Mouse (Mus musculus): ENCODE measurements around the gene Relt. TPM values are rescaled to one million over a fixed set of nuclear protein-coding genes. Genes with fewer than 3 reads are reported as not detected.

Gene Relt
- polyA plus RNA-seq, 1 experiment = 4.6 TPM

- H3K4me1 ChIP-seq (ENCODE audit: control insufficient read depth, insufficient read depth, low read length) = peaks cover 14% of the 10 kb centered on the region
- no peak overlapping the region for H3K4me3 ChIP-seq (ENCODE audit: insufficient read depth, low read length)
- H3K27ac ChIP-seq (ENCODE audit: insufficient read depth, low read length) = no peak overlapping the region
- TF ChIP-seq CTCF (IDR thresholded peaks at IDR 0.05; ENCODE audit: borderline replicate concordance, insufficient read depth, low read length) (no peak), POLR2A (IDR thresholded peaks at IDR 0.05; ENCODE audit: low read depth, low read length) (no peak)
Measured at GRCm38 (mm10) chr7:100841608-100842007, 21.6 kb downstream of the Relt start.

- Histone ChIP-seq H3K4me3 (ENCODE audit: insufficient read depth, low read length) (no peak overlapping the region), H3K4me1 (ENCODE audit: control insufficient read depth, insufficient read depth, low read length) (peaks cover 14% of the 10 kb centered on the region), H3K27ac (ENCODE audit: insufficient read depth, low read length) (peak overlapping the region; percentile 5; the same call in 1 of the 2 replicates)
- TF ChIP-seq POLR2A (IDR thresholded peaks at IDR 0.05; ENCODE audit: low read depth, low read length) (no peak), CTCF (IDR thresholded peaks at IDR 0.05; ENCODE audit: borderline replicate concordance, insufficient read depth, low read length) (no peak)
Measured at GRCm38 (mm10) chr7:100840906-100841305, 22.3 kb downstream of the Relt start.

DNA sequence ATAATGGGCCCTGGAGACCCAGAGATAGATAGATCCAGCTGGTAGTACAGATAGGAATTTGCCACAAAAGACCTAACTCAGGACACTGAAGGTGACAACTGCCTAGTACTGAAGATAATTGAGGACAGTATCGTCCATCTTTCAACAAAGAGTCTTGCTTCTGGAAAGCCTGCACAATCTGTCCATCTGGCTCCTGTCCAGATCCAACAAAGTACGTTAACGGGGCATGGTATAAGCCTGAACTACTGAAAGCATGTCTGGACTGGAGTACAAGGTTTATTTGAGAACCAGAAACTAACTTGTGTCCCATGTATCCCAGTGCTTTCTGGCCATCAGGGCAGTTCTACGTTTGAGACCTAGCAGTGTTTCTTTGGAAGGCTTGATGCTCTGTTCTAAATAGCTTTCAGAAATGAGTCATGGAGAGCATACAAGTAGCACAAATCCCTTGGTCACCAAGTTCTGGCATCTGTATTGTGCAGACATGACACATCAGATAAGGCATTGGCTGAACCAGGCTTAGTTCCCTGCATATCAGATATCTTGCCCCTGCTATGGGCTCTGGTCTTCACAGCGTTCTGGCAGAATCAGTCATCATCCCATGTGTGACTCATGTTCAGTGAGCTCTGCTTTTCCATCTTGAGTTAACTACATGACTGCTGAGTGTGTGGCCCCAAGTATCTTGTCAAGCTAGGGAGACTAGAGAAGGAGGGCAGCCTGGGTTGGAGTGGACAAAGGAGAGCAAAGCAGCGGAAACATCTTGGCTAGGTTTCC lies 23.4 kb downstream of the Relt start:
- Histone ChIP-seq H3K4me1 (ENCODE audit: control insufficient read depth, insufficient read depth, low read length) (peaks cover 14% of the 10 kb centered on the region), H3K4me3 (ENCODE audit: insufficient read depth, low read length) (no peak overlapping the region), H3K27ac (ENCODE audit: insufficient read depth, low read length) (peak overlapping the region; percentile 69)
- TF ChIP-seq POLR2A (IDR thresholded peaks at IDR 0.05; ENCODE audit: low read depth, low read length) (no peak), CTCF (IDR thresholded peaks at IDR 0.05; ENCODE audit: borderline replicate concordance, insufficient read depth, low read length) (no peak)

- Histone ChIP-seq H3K27ac (ENCODE audit: insufficient read depth, low read length) (no peak overlapping the region), H3K4me1 (ENCODE audit: control insufficient read depth, insufficient read depth, low read length) (peaks cover 14% of the 10 kb centered on the region)
- TF ChIP-seq CTCF (IDR thresholded peaks at IDR 0.05; ENCODE audit: borderline replicate concordance, insufficient read depth, low read length) (no peak), POLR2A (IDR thresholded peaks at IDR 0.05; ENCODE audit: low read depth, low read length) (no peak)
Measured at GRCm38 (mm10) chr7:100837701-100838100, 25.5 kb downstream of the Relt start.

GRCm38 (mm10) chr7:100836657-100837056 lies 26.6 kb downstream of the Relt start:
- Histone ChIP-seq H3K4me1 (ENCODE audit: control insufficient read depth, insufficient read depth, low read length) (peaks cover 14% of the 10 kb centered on the region), H3K27ac (ENCODE audit: insufficient read depth, low read length) (no peak overlapping the region), H3K4me3 (ENCODE audit: insufficient read depth, low read length) (no peak overlapping the region)
- TF ChIP-seq POLR2A (IDR thresholded peaks at IDR 0.05; ENCODE audit: low read depth, low read length) (no peak), CTCF (IDR thresholded peaks at IDR 0.05; ENCODE audit: borderline replicate concordance, insufficient read depth, low read length) (no peak)

More at GRCm38 (mm10) chr7:100837701-100838100, 25.5 kb downstream of the Relt start:
- H3K4me3 ChIP-seq (ENCODE audit: insufficient read depth, low read length) = no peak overlapping the region

GRCm38 (mm10) chr7:100835711-100836110 lies 27.5 kb downstream of the Relt start:
- no peak for TF ChIP-seq CTCF (IDR thresholded peaks at IDR 0.05; ENCODE audit: borderline replicate concordance, insufficient read depth, low read length)
- TF ChIP-seq POLR2A (IDR thresholded peaks at IDR 0.05; ENCODE audit: low read depth, low read length) = no peak
- no peak overlapping the region for H3K27ac ChIP-seq (ENCODE audit: insufficient read depth, low read length)
- peaks cover 14% of the 10 kb centered on the region for H3K4me1 ChIP-seq (ENCODE audit: control insufficient read depth, insufficient read depth, low read length)
- no peak overlapping the region for H3K4me3 ChIP-seq (ENCODE audit: insufficient read depth, low read length)

- no peak for TF ChIP-seq POLR2A (IDR thresholded peaks at IDR 0.05; ENCODE audit: low read depth, low read length)
Measured at GRCm38 (mm10) chr7:100835168-100835567, 28.1 kb downstream of the Relt start.

GRCm38 (mm10) chr7:100833859-100834258 lies 29.4 kb downstream of the Relt start:
- 0 out of 2 replicates have a peak, but pooled peaks cover 3% of the 10 kb centered on the region for H3K4me1 ChIP-seq (ENCODE audit: control insufficient read depth, insufficient read depth, low read length)
- H3K27ac ChIP-seq (ENCODE audit: insufficient read depth, low read length) = no peak overlapping the region
- TF ChIP-seq CTCF (IDR thresholded peaks at IDR 0.05; ENCODE audit: borderline replicate concordance, insufficient read depth, low read length) = no peak
- TF ChIP-seq POLR2A (IDR thresholded peaks at IDR 0.05; ENCODE audit: low read depth, low read length) = no peak
- H3K4me3 ChIP-seq (ENCODE audit: insufficient read depth, low read length) = no peak overlapping the region

More at GRCm38 (mm10) chr7:100835168-100835567, 28.1 kb downstream of the Relt start:
- Histone ChIP-seq H3K27ac (ENCODE audit: insufficient read depth, low read length) (no peak overlapping the region), H3K4me1 (ENCODE audit: control insufficient read depth, insufficient read depth, low read length) (peaks cover 13% of the 10 kb centered on the region), H3K4me3 (ENCODE audit: insufficient read depth, low read length) (no peak overlapping the region)

DNA sequence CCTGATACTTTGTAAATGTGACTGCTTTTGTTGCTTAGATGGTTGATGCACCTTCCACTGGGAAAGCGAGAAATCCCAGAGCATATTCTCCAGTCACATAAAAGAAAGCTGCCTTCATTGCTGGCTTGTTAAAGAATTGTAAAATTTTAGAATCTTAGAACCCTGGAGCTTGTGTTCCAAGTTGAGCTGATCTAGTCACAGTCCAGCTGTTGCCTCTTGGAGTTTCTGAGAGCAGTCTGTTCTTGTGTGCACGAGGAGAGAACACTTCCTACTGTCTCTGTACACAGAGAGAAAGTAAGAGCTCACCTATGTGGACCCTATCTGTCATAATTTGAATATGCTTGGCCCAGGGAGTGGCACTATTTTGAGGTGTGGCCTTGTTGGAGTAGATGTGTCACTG lies 34.7 kb downstream of the Relt start:
- no peaks in the 10 kb centered on the region for H3K4me1 ChIP-seq (ENCODE audit: control insufficient read depth, insufficient read depth, low read length)
- no peak for TF ChIP-seq POLR2A (IDR thresholded peaks at IDR 0.05; ENCODE audit: low read depth, low read length)
- TF ChIP-seq CTCF (IDR thresholded peaks at IDR 0.05; ENCODE audit: borderline replicate concordance, insufficient read depth, low read length) = no peak
- no peak overlapping the region for H3K4me3 ChIP-seq (ENCODE audit: insufficient read depth, low read length)
- no peak overlapping the region for H3K27ac ChIP-seq (ENCODE audit: insufficient read depth, low read length)

GRCm38 (mm10) chr7:100824661-100825060 lies 38.6 kb downstream of the Relt start:
- no peak overlapping the region for H3K4me3 ChIP-seq (ENCODE audit: insufficient read depth, low read length)
- H3K27ac ChIP-seq (ENCODE audit: insufficient read depth, low read length) = no peak overlapping the region
- TF ChIP-seq CTCF (IDR thresholded peaks at IDR 0.05; ENCODE audit: borderline replicate concordance, insufficient read depth, low read length) = no peak
- TF ChIP-seq POLR2A (IDR thresholded peaks at IDR 0.05; ENCODE audit: low read depth, low read length) = no peak
- no peaks in the 10 kb centered on the region for H3K4me1 ChIP-seq (ENCODE audit: control insufficient read depth, insufficient read depth, low read length)
